Mouse (Mus musculus) forebrain, embryonic 12.5 days (tissue): ENCODE data around the gene Ndufs8. TPM values are rescaled to one million over a fixed set of nuclear protein-coding genes. Genes with fewer than 3 reads are reported as not detected.

ENCODE experiments used
- ATAC-seq: fragments of 200-750 bp; cut with Nextera tagmentation; 2 replicates; pipeline ENCODE4 v1.8.0; 2017; ENCODE audit warnings: moderate TSS enrichment; ENCODE audit not compliant: low FRiP score
- H3K27ac ChIP-seq: fragments of 300-500 bp; sonication (generic); 2 replicates; pipeline ENCODE4 v1.5.1; 2016; ENCODE audit warnings: mild to moderate bottlenecking
- H3K27me3 ChIP-seq: fragments of 300-500 bp; sonication (generic); 2 replicates; pipeline ENCODE4 v1.6.1; 2016; ENCODE audit warnings: mild to moderate bottlenecking
- H3K36me3 ChIP-seq: fragments of 300-500 bp; sonication (generic); replicated peaks from 2 replicates; pipeline ENCODE4 v1.6.1; 2016; ENCODE audit warnings: mild to moderate bottlenecking
- H3K4me1 ChIP-seq: fragments of 300-500 bp; sonication (generic); 2 replicates; pipeline ENCODE4 v1.6.1; 2016
- H3K4me2 ChIP-seq: fragments of 300-500 bp; sonication (generic); 2 replicates; pipeline ENCODE4 v1.6.1; 2016; ENCODE audit warnings: mild to moderate bottlenecking, moderate library complexity
- H3K4me3 ChIP-seq: fragments of 300-500 bp; sonication (generic); replicated peaks from 2 replicates; pipeline ENCODE4 v1.5.1; 2016; ENCODE audit warnings: mild to moderate bottlenecking
- H3K9ac ChIP-seq: fragments of 300-500 bp; sonication (generic); 2 replicates; pipeline ENCODE4 v1.6.1; 2016; ENCODE audit warnings: mild to moderate bottlenecking
- H3K9me3 ChIP-seq: fragments of 300-500 bp; sonication (generic); 2 replicates; pipeline ENCODE4 v1.6.1; 2016
- WGBS: fragments of 180-500 bp; shearing (Covaris S2); methylation state at CpG from one replicate; pipeline ENCODE4 v1.1.7; 2016; 5-methylcytosine and 5-hydroxymethylcytosine counted together
- polyA plus RNA-seq: library from polyadenylated mRNA; unstranded; fragments of >200 nt; fragmentation: Nextera tagmentation; extraction: Ambion mirVana; gene quantifications from 2 replicates; pipeline ENCODE4 v1.2.1, GENCODE M21; 2016

Ndufs8 gene
- polyA plus RNA-seq, 1 experiment from 2014 or later, result 166 TPM

- Histone ChIP-seq H3K27me3 (no peaks in the 10 kb centered on the region), H3K4me3 (no peak overlapping the region), H3K36me3 (peaks cover 61% of the 10 kb centered on the region), H3K27ac (peak overlapping the region; percentile 66; the same call in 1 of the 2 replicates), H3K9ac (no peak overlapping the region), H3K9me3 (no peaks in the 10 kb centered on the region), H3K4me1 (peaks cover 15% of the 10 kb centered on the region), H3K4me2 (no peak overlapping the region)
- 95% methylated on average over 10 of the region's 10 CpGs for WGBS
- ATAC-seq, result no peak
Measured at GRCm38 (mm10) chr19:3896208-3896607, 16.4 kb downstream of the Ndufs8 start.

- no peak overlapping the region for H3K4me2 ChIP-seq
- H3K4me3 ChIP-seq, result no peak overlapping the region
- no peak overlapping the region for H3K9ac ChIP-seq
- H3K27ac ChIP-seq, result peak overlapping the region; percentile 66
- H3K4me1 ChIP-seq, result peaks cover 15% of the 10 kb centered on the region
- 23% methylated on average over 3 of the region's 3 CpGs for WGBS
- H3K36me3 ChIP-seq, result peaks cover 70% of the 10 kb centered on the region
- ATAC-seq, result peak; percentile 57
- H3K27me3 ChIP-seq, result no peaks in the 10 kb centered on the region
- no peaks in the 10 kb centered on the region for H3K9me3 ChIP-seq
Measured at GRCm38 (mm10) chr19:3895171-3895631, 17.4 kb downstream of the Ndufs8 start.

- ATAC-seq, result no peak
- Histone ChIP-seq H3K27ac (no peak overlapping the region), H3K9ac (no peak overlapping the region), H3K27me3 (no peaks in the 10 kb centered on the region), H3K36me3 (peaks cover 79% of the 10 kb centered on the region), H3K4me1 (peaks cover 15% of the 10 kb centered on the region), H3K4me2 (no peak overlapping the region), H3K4me3 (no peak overlapping the region), H3K9me3 (no peaks in the 10 kb centered on the region)
- WGBS, result 94% methylated on average over 2 of the region's 2 CpGs
Measured at GRCm38 (mm10) chr19:3894294-3894693, 18.3 kb downstream of the Ndufs8 start.

- H3K9ac ChIP-seq, result no peak overlapping the region
- no peak overlapping the region for H3K27ac ChIP-seq
- no peak overlapping the region for H3K4me3 ChIP-seq
- WGBS, result 92% methylated on average over 4 of the region's 4 CpGs
- peaks cover 84% of the 10 kb centered on the region for H3K36me3 ChIP-seq
- no peak overlapping the region for H3K4me2 ChIP-seq
- no peaks in the 10 kb centered on the region for H3K27me3 ChIP-seq
- no peak for ATAC-seq
- H3K9me3 ChIP-seq, result no peaks in the 10 kb centered on the region
- peaks cover 15% of the 10 kb centered on the region for H3K4me1 ChIP-seq
Measured at GRCm38 (mm10) chr19:3893545-3894116, 18.9 kb downstream of the Ndufs8 start.

- Histone ChIP-seq H3K4me2 (no peak overlapping the region), H3K27ac (no peak overlapping the region), H3K36me3 (peaks cover 84% of the 10 kb centered on the region), H3K4me1 (peaks cover 5% of the 10 kb centered on the region), H3K9me3 (no peaks in the 10 kb centered on the region), H3K4me3 (no peak overlapping the region), H3K27me3 (no peaks in the 10 kb centered on the region), H3K9ac (no peak overlapping the region)
- WGBS, result 89% methylated on average over 8 of the region's 8 CpGs
- no peak for ATAC-seq
Measured at GRCm38 (mm10) chr19:3890181-3890580, 22.4 kb downstream of the Ndufs8 start.

GRCm38 (mm10) chr19:3889096-3889495 is 23.5 kb downstream of the Ndufs8 start:
- H3K27me3 ChIP-seq, result no peaks in the 10 kb centered on the region
- H3K36me3 ChIP-seq, result peaks cover 76% of the 10 kb centered on the region
- H3K4me3 ChIP-seq, result no peak overlapping the region
- ATAC-seq, result no peak
- H3K9ac ChIP-seq, result no peak overlapping the region
- no peaks in the 10 kb centered on the region for H3K9me3 ChIP-seq
- no peaks in the 10 kb centered on the region for H3K4me1 ChIP-seq
- H3K27ac ChIP-seq, result no peak overlapping the region
- WGBS, result 94% methylated on average over 5 of the region's 5 CpGs
- no peak overlapping the region for H3K4me2 ChIP-seq

GRCm38 (mm10) chr19:3884325-3884990 is 28.1 kb downstream of the Ndufs8 start:
- Histone ChIP-seq H3K9ac (no peak overlapping the region), H3K4me2 (no peak overlapping the region), H3K27me3 (no peaks in the 10 kb centered on the region), H3K27ac (no peak overlapping the region), H3K36me3 (peaks cover 37% of the 10 kb centered on the region), H3K4me3 (no peak overlapping the region), H3K9me3 (no peaks in the 10 kb centered on the region), H3K4me1 (no peaks in the 10 kb centered on the region)
- no peak for ATAC-seq
- 87% methylated on average over 6 of the region's 6 CpGs for WGBS

GRCm38 (mm10) chr19:3882214-3882613 is 30.4 kb downstream of the Ndufs8 start:
- 72% methylated on average over 4 of the region's 4 CpGs for WGBS

GRCm38 (mm10) chr19:3880054-3880848 is 32.3 kb downstream of the Ndufs8 start:
- no peaks in the 10 kb centered on the region for H3K27me3 ChIP-seq
- ATAC-seq, result no peak
- H3K4me3 ChIP-seq, result no peak overlapping the region

More at GRCm38 (mm10) chr19:3882214-3882613, 30.4 kb downstream of the Ndufs8 start:
- Histone ChIP-seq H3K9ac (no peak overlapping the region), H3K4me2 (no peak overlapping the region), H3K4me1 (no peaks in the 10 kb centered on the region), H3K27ac (no peak overlapping the region), H3K4me3 (no peak overlapping the region), H3K9me3 (no peaks in the 10 kb centered on the region), H3K36me3 (peaks cover 22% of the 10 kb centered on the region), H3K27me3 (no peaks in the 10 kb centered on the region)
- ATAC-seq, result no peak

GRCm38 (mm10) chr19:3875045-3875444 is 37.5 kb downstream of the Ndufs8 start:
- Histone ChIP-seq H3K9ac (no peak overlapping the region), H3K4me1 (no peaks in the 10 kb centered on the region; the same call in 1 of the 2 replicates), H3K36me3 (peaks cover 6% of the 10 kb centered on the region), H3K4me2 (no peak overlapping the region), H3K27ac (no peak overlapping the region), H3K27me3 (no peaks in the 10 kb centered on the region), H3K9me3 (no peaks in the 10 kb centered on the region), H3K4me3 (no peak overlapping the region)
- WGBS, result 91% methylated on average over 7 of the region's 7 CpGs
- no peak for ATAC-seq

More at GRCm38 (mm10) chr19:3880054-3880848, 32.3 kb downstream of the Ndufs8 start:
- Histone ChIP-seq H3K27ac (no peak overlapping the region), H3K4me1 (no peaks in the 10 kb centered on the region), H3K4me2 (no peak overlapping the region), H3K36me3 (peaks cover 16% of the 10 kb centered on the region), H3K9ac (no peak overlapping the region), H3K9me3 (no peaks in the 10 kb centered on the region)
- WGBS, result 94% methylated on average over 6 of the region's 6 CpGs

GRCm38 (mm10) chr19:3872373-3872772 is 40.2 kb downstream of the Ndufs8 start:
- Histone ChIP-seq H3K4me3 (no peak overlapping the region), H3K36me3 (peaks cover 6% of the 10 kb centered on the region), H3K4me1 (no peaks in the 10 kb centered on the region; the same call in 1 of the 2 replicates), H3K9ac (no peak overlapping the region), H3K4me2 (no peak overlapping the region), H3K27me3 (no peaks in the 10 kb centered on the region), H3K9me3 (no peaks in the 10 kb centered on the region), H3K27ac (no peak overlapping the region)
- WGBS, result 79% methylated on average over 4 of the region's 4 CpGs
- no peak for ATAC-seq

GRCm38 (mm10) chr19:3871468-3871867 is 41.1 kb downstream of the Ndufs8 start:
- Histone ChIP-seq H3K9ac (no peak overlapping the region), H3K4me1 (no peaks in the 10 kb centered on the region; the same call in 1 of the 2 replicates), H3K27ac (no peak overlapping the region), H3K4me2 (no peak overlapping the region), H3K4me3 (no peak overlapping the region), H3K27me3 (no peaks in the 10 kb centered on the region), H3K9me3 (no peaks in the 10 kb centered on the region), H3K36me3 (peaks cover 6% of the 10 kb centered on the region)
- no peak for ATAC-seq
